Mouse (Mus musculus) liver, embryonic 14.5 days (tissue): ENCODE measurements around the gene Ghrh. TPM values are rescaled to one million over a fixed set of nuclear protein-coding genes. Genes with fewer than 3 reads are reported as not detected.

Source experiments
- ATAC-seq: fragments of 200-750 bp; cut with Nextera tagmentation; 2 replicates; pipeline ENCODE4 v1.8.0; 2017; ENCODE audit warnings: moderate number of reproducible peaks, mild to moderate bottlenecking, moderate library complexity; ENCODE audit not compliant: insufficient read depth
- DNase-seq, 3 experiments: peaks; one replicate each; pipeline ENCODE4 v3.0.0-alpha.2; 2012 to 2013; ENCODE audit warnings: low read depth in 3 of 3, low spot score in 3 of 3
- H3K27ac ChIP-seq: fragments of 300-500 bp; sonication (generic); 2 replicates; pipeline ENCODE4 v1.5.1; 2014; ENCODE audit warnings: moderate library complexity, mild to moderate bottlenecking, control low read depth, inconsistent platforms
- H3K27me3 ChIP-seq: fragments of 300-500 bp; sonication (generic); 2 replicates; pipeline ENCODE4 v1.6.1; 2014; ENCODE audit warnings: mild to moderate bottlenecking, low read length, moderate library complexity; ENCODE audit not compliant: control insufficient read depth, insufficient read depth
- H3K36me3 ChIP-seq: fragments of 300-500 bp; sonication (generic); replicated peaks from 2 replicates; pipeline ENCODE4 v1.6.1; 2014; ENCODE audit warnings: low read depth; ENCODE audit not compliant: control insufficient read depth, insufficient read depth
- H3K4me1 ChIP-seq, 2 experiments: fragments of 200-500 bp in 1 of 2; fragments of 300-500 bp in 1 of 2; sonication (generic) in 1 of 2; replicated peaks; 2 replicates each; pipeline ENCODE4 v1.6.1; 2012 to 2014; ENCODE audit warnings: antibody characterized with exemption in 1 of 2, inconsistent platforms in 1 of 2, low read length in 1 of 2; ENCODE audit not compliant: control insufficient read depth in 2 of 2, insufficient read depth in 2 of 2
- H3K4me2 ChIP-seq: fragments of 300-500 bp; sonication (generic); 2 replicates; pipeline ENCODE4 v1.6.1; 2014; ENCODE audit warnings: low read depth, mild to moderate bottlenecking, control low read depth, moderate library complexity
- H3K4me3 ChIP-seq, 2 experiments: fragments of 200-500 bp in 1 of 2; fragments of 300-500 bp in 1 of 2; sonication (generic) in 1 of 2; 2 replicates each; pipeline ENCODE4 v1.5.1; 2012 to 2014; ENCODE audit warnings: low read depth in 2 of 2, low read length in 2 of 2, mild to moderate bottlenecking in 2 of 2, control low read depth in 1 of 2, inconsistent platforms in 1 of 2, moderate library complexity in 1 of 2; ENCODE audit not compliant: insufficient read depth in 1 of 2
- H3K9ac ChIP-seq: fragments of 300-500 bp; sonication (generic); replicated peaks from 2 replicates; pipeline ENCODE4 v1.6.1; 2014; ENCODE audit warnings: mild to moderate bottlenecking, control low read depth, moderate library complexity
- H3K9me3 ChIP-seq: fragments of 300-500 bp; sonication (generic); 2 replicates; pipeline ENCODE4 v1.6.1; 2016; ENCODE audit warnings: low read length, mixed read lengths; ENCODE audit not compliant: control insufficient read depth
- CTCF ChIP-seq: IDR thresholded peaks from 2 replicates; pipeline ENCODE4 v1.5.1; 2016; ENCODE audit warnings: antibody characterized with exemption, low read depth, control low read depth
- EP300 ChIP-seq: IDR thresholded peaks from 2 replicates; pipeline ENCODE4 v1.6.1; 2016; ENCODE audit warnings: antibody characterized with exemption, low read depth
- WGBS: fragments of 180-500 bp; shearing (Covaris S2); extraction: QIAGEN DNeasy Blood & Tissue Kit; methylation state at CpG from one replicate; pipeline ENCODE4 v1.1.7; 2014; ENCODE audit not compliant: insufficient replicate concordance; 5-methylcytosine and 5-hydroxymethylcytosine counted together
- polyA plus RNA-seq, 2 experiments: library from polyadenylated mRNA; depleted of rRNA in 1 of 2; stranded (reverse) in 1 of 2; unstranded in 1 of 2; fragments of >200 nt; fragmentation: Nextera tagmentation in 1 of 2; extraction: Ambion mirVana in 1 of 2; gene quantifications; 2 replicates each; pipeline versions ENCODE4 v1.2.1 to v1.2.3; 2012 to 2014

The Ghrh gene
- polyA plus RNA-seq, 2 experiments = 0.22 TPM; not detected in 1

- Histone ChIP-seq H3K4me1 (no peaks in the 10 kb centered on the region), H3K9ac (no peak overlapping the region), H3K27ac (no peak overlapping the region), H3K36me3 (no peaks in the 10 kb centered on the region), H3K4me3 (no peak overlapping the region), H3K27me3 (no peaks in the 10 kb centered on the region), H3K9me3 (no peaks in the 10 kb centered on the region), H3K4me2 (no peak overlapping the region)
- DNase-seq = no peak
- WGBS = 46% methylated on average over 4 of the region's 4 CpGs
- ATAC-seq = no peak
- TF ChIP-seq EP300 (no peak), CTCF (no peak)
Measured at GRCm38 (mm10) chr2:157353183-157353582, 5.9 kb upstream of the Ghrh start.

GRCm38 (mm10) chr2:157349121-157349778 is 1.9 kb upstream of the Ghrh start:
- Histone ChIP-seq H3K4me3 (no peak overlapping the region), H3K27me3 (no peaks in the 10 kb centered on the region), H3K4me1 (no peaks in the 10 kb centered on the region), H3K9me3 (no peaks in the 10 kb centered on the region), H3K27ac (no peak overlapping the region), H3K36me3 (no peaks in the 10 kb centered on the region), H3K9ac (no peak overlapping the region), H3K4me2 (no peak overlapping the region)
- whole genome bisulfite sequencing = 59% methylated on average over 12 of the region's 12 CpGs
- ATAC-seq (no peak), DNase-seq (no peak)
- no peak for TF ChIP-seq EP300
- no peak for TF ChIP-seq CTCF

- 64% methylated on average over 6 of the region's 6 CpGs for WGBS
- no peak overlapping the region for H3K4me3 ChIP-seq
- no peak overlapping the region for H3K9ac ChIP-seq
- H3K36me3 ChIP-seq = no peaks in the 10 kb centered on the region
- H3K4me1 ChIP-seq = no peaks in the 10 kb centered on the region
- H3K4me2 ChIP-seq = no peak overlapping the region
- no peaks in the 10 kb centered on the region for H3K27me3 ChIP-seq
- no peak for ATAC-seq
- H3K27ac ChIP-seq = no peak overlapping the region
- TF ChIP-seq EP300 = no peak
- no peak for TF ChIP-seq CTCF
- DNase-seq = no peak
- no peaks in the 10 kb centered on the region for H3K9me3 ChIP-seq
Measured at GRCm38 (mm10) chr2:157343337-157343736, 4.0 kb downstream of the Ghrh start.

- TF ChIP-seq CTCF = no peak
- TF ChIP-seq EP300 = no peak
Measured at GRCm38 (mm10) chr2:157342328-157342926, 4.9 kb downstream of the Ghrh start.

GRCm38 (mm10) chr2:157341554-157342270 is 5.6 kb downstream of the Ghrh start:
- Histone ChIP-seq H3K4me1 (no peaks in the 10 kb centered on the region), H3K4me3 (no peak overlapping the region), H3K27ac (no peak overlapping the region), H3K36me3 (no peaks in the 10 kb centered on the region), H3K9ac (no peak overlapping the region), H3K27me3 (no peaks in the 10 kb centered on the region), H3K4me2 (no peak overlapping the region), H3K9me3 (no peaks in the 10 kb centered on the region)
- TF ChIP-seq CTCF (peak; percentile 84), EP300 (no peak)
- ATAC-seq (no peak), DNase-seq (peak in 2 of 3 experiments; percentile 12 to 16)
- WGBS = 36% methylated on average over 11 of the region's 11 CpGs

More at GRCm38 (mm10) chr2:157342328-157342926, 4.9 kb downstream of the Ghrh start:
- H3K4me3 ChIP-seq = no peak overlapping the region
- DNase-seq (no peak), ATAC-seq (no peak)
- H3K4me1 ChIP-seq = no peaks in the 10 kb centered on the region
- WGBS = 51% methylated on average over 5 of the region's 5 CpGs
- no peaks in the 10 kb centered on the region for H3K27me3 ChIP-seq
- no peak overlapping the region for H3K4me2 ChIP-seq
- no peaks in the 10 kb centered on the region for H3K36me3 ChIP-seq
- no peak overlapping the region for H3K9ac ChIP-seq
- H3K27ac ChIP-seq = no peak overlapping the region
- H3K9me3 ChIP-seq = no peaks in the 10 kb centered on the region
